Mouse (Mus musculus): ENCODE data around the gene 4933409G03Rik.
"Not testable (repeated sequence)": the region's sequence is repeated elsewhere in the genome, so short reads cannot be mapped to it uniquely, and the experiment has no call there.

The 4933409G03Rik gene

DNA sequence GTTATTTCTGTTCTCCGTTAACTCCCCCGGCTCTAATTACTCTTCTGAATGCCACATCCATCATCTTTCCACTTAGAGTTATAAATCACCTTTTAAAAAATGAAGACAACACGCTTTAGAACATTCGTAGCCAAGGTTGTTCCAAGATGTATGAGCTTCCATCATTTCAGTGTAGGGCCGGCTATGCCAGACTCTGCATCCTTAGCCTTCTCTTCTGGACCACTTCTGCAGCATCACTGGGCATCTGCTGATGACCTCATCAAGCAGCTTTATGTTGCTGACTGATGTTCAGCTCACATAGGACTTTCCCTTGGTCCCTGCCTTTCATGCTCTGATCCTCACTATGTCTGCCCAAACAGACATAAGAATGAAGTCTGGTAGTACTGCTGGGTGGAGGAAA is at the start of gene 4933409G03Rik:
4933409G03Rik (plus strand) TSS at position 301 of the 400 bp plus-strand sequence.
- DNase-seq, result no peak

DNA sequence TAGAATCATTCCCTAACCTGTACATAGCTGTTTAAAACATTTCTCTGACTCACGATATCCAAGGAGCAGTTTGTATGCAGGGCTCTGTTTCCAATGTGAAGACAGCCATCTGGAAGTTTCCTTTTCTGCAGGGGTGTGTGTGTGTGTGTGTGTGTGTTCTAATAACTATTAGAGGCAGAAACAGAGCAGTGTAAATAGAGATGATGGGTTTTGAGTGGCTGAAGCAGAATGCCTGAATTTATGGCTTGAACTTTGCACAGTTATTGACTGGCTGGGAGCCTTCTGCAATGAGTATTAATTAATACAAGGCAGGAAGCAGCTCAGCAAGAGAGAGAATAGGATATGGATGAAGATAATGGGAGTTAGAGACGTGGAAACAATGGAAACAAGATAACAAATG is 38.0 kb upstream of the 4933409G03Rik start:
- no peak for DNase-seq

DNA sequence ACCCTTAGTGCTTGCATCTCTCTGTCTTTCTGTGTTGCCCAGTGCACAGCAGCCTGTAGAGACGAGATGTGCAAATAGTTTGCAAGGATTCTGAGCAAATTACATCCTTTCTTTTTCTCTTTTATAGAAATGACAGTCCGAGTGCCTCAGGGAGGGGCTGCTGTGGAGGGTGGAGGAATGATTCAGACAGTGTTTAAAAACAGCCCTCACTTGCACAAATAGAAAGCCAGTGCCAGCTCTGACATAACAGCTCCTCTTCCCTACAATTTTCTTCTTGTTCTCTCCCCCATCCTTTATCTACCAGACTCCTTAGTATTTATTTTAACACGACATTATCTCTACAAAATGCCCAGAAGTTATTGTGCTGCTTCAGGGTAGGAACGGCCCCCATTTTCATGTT is 21.4 kb upstream of the 4933409G03Rik start:
- no peak for DNase-seq

DNA sequence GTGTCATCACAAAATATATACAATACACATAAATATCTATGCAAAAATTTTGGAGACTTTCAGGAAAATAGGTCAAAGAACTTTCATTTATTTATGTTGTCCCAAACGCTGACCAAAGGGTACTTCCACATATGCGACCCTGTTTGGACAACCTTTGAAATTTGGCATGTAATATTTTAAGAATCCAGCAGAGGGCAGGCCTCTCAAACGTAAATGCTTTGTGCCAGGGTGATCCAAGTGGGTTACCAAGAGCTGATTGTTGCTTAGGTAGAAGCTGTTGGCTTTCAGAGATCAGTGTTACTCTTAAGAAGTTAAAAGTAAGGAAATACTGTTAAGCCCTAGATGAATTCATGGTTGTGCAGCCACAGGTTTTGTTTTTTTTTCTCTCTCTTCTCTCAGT is 18.9 kb upstream of the 4933409G03Rik start:
- no peak for DNase-seq

DNA sequence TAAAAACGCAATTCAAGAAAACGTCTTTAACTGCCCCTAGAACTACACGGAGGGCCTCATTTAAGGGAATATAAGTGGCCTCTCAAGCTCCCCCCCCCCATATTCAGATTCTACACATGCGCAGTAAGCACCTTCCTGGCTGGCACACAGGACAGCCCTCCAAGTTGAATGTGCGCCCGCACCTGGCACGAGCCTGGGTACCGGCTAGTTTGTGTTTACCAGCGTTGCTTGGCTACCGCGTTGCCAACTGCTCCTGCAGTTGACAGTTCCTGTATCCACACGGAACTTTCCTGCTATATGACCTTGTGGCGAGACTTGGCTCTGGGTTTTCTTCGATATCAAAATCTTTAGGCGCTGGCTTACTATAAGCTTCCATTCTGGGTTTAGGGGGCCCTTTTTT is 13.9 kb upstream of the 4933409G03Rik start:
- no peak for DNase-seq

DNA sequence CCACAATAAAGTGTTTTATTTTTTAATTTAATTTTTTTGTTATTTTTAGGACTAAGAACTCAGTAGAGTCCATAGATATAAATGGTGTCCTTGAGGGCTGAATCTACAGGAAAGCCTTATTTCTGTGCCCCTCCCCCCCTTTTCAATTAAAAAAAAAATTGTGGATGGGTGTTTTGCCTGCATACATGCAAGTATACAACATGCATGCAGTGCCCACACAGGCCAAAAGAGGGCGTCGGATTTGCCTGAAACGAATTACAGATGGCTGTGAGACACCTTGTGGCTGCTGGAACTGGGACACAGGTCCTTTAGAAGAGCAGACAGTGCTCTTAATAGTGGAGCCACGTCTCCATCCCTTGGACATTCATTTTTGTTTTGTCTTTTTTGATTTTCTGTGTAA is 9.9 kb upstream of the 4933409G03Rik start:
- DNase-seq, result peak; percentile 57 to 61

DNA sequence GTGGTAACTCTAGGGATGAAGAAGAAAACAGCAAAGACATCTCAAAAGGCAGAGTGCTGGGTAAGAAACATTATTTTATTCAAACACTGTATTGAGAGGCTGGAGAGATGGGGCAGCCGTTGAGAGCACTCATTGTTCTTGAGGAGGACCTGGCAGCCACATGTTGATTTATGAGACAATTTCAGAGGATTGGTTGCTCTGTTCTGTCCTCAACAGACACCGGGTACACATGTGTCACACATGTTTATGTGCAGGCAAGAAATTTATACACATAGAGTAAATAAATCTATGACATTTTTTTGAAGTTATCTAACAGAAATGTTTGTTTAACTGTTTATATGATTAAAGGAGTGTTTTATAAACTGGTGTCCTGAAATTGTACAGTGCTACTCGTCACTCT is 10.6 kb downstream of the 4933409G03Rik start:
- no peak for DNase-seq

DNA sequence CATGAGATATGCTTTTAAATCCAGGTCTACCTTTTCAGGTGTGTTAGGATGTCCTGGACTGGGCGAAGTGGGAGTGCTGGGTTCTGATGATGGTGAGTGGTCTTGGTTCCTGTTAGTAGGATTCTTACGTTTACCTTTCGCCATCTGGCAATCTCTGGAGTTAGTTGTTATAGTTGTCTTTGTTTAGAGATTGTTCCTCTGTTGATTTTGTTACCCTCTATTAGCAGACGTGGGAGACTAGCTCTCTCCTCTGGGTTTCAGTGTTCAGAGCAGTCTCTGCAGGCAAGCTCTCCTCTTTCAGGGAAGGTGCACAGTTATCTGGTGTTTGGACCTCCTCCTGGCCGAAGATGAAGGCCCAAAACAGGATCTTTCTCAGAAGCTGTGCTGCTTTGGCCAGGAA is 74.0 kb downstream of the 4933409G03Rik start, which contains the start of gene 4932414N04Rik:
4932414N04Rik (plus strand) TSS at position 301 of the 400 bp plus-strand sequence.
- not testable (repeated sequence) for DNase-seq
